Mouse (Mus musculus): ENCODE measurements around the gene Prss35. TPM values are rescaled to one million over a fixed set of nuclear protein-coding genes. Genes with fewer than 3 reads are reported as not detected.

Prss35 gene
- polyA plus RNA-seq (2012; rRNA removed) = 3.6 and 11.7 TPM in 2 replicates

DNA sequence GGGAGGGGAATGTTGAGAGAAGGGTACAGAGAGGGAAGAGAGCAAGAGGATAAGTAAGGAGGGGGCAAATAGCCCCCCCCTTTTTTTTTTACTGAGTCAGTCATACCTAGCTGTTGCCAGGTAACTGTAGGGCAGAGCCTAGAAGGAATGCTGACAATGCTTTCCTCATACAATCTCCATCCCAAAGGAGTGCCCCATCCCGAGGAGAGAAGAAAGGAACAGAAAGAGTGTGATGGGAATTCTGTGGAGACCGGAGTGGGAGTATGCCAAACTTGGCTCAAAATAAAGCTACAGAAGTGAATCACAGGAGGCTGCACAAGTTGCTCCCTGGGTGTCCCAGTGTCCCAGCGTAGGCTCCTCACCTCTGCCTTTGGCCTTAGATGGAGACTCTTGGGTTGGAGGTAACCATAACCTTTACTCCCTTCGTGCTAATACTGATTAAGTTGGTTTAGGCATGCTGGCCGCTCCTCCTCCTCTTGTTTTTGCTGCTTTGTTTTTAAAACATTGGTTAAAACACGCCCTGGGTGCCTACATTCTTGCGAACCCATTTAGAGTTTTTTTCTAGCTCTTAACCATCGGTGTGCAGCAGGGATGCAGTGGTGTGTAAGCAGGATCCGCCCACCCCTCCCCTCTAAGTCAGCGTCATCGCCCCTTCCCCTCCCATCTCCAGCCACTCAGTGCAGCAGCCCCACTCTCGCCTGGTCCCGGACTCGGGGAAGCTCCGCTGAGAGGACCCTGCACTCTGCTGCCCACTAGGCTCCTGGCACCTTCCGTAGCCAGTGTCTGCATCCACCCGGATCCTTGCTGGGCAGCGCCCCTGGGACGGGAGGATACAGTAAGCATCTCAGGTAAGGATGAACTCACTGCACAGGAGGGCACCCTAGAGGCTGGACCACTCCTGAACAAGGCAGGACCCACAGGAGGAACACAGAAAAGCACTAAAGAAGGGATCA lies at the start of gene Prss35:
Prss35 (plus strand) TSS at position 691 of the 953 bp plus-strand sequence.

DNA sequence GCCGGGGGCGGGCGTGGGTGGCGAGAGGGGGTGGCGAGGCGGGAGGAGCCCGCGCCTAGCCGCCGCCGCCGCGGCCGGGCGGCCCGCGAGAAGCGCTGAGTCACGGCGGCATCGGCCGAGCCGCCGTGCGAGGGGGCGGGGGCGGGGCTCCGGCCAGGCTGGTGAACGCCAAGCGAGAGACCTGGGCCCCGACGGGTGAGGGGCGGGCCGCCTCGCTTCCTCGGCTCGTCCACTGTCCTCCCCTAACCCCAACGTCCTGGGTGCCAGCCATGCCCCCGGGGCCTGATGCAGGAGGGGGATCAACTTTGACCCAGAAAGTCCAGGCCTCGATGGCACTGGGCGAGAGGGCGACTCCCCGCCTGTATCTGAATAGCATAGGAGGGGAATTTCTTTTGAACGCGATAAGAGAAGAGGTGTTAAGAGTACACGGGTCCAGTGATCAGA lies 47.6 kb upstream of the Prss35 start, which contains the start of gene Me1:
Me1 (minus strand) TSS at position 136 of the 444 bp plus-strand sequence.

Other genes with a start within 250 kb of the Prss35 start
- 21.1 and 23.0 TPM in 2 replicates for gene Pgm3, start 171.8 kb upstream of the Prss35 start, polyA plus RNA-seq (2012; rRNA removed)
- gene Rwdd2a, start 171.7 kb upstream of the Prss35 start, polyA plus RNA-seq (2012; rRNA removed) = 5.8 and 6.9 TPM in 2 replicates
- gene Me1, start 47.7 kb upstream of the Prss35 start, polyA plus RNA-seq (2012; rRNA removed) = 18.0 and 22.1 TPM in 2 replicates
- 95.1 and 96.3 TPM in 2 replicates for gene Snap91, start 137.0 kb downstream of the Prss35 start, polyA plus RNA-seq (2012; rRNA removed)

Measured in central nervous system, embryonic 14 days (tissue).